Mouse (Mus musculus) ES-Bruce4 (cell line): ENCODE measurements around the gene Ggt5. TPM values are rescaled to one million over a fixed set of nuclear protein-coding genes. Genes with fewer than 3 reads are reported as not detected.

ENCODE experiments used
- H3K27ac ChIP-seq: 2 replicates; pipeline ENCODE4 v1.5.1; 2012; ENCODE audit warnings: low read length, inconsistent platforms; ENCODE audit not compliant: insufficient read depth
- H3K27me3 ChIP-seq: 2 replicates; pipeline ENCODE4 v1.6.1; 2012; ENCODE audit warnings: mild to moderate bottlenecking, low read length, inconsistent platforms; ENCODE audit not compliant: control insufficient read depth, poor library complexity, insufficient read depth, severe bottlenecking
- H3K36me3 ChIP-seq: 2 replicates; pipeline ENCODE4 v1.6.1; 2012; ENCODE audit warnings: inconsistent platforms, mild to moderate bottlenecking, low read length, moderate library complexity; ENCODE audit not compliant: control insufficient read depth, poor library complexity, insufficient read depth, severe bottlenecking
- H3K4me1 ChIP-seq: one replicate; pipeline ENCODE4 v1.8.1; 2011; ENCODE audit warnings: low read length; ENCODE audit not compliant: control insufficient read depth, insufficient read depth
- H3K4me3 ChIP-seq: 2 replicates; pipeline ENCODE4 v1.5.1; 2011; ENCODE audit warnings: low read depth, mild to moderate bottlenecking, low read length
- H3K9ac ChIP-seq: 2 replicates; pipeline ENCODE4 v1.6.1; 2012; ENCODE audit warnings: low read depth, mild to moderate bottlenecking, inconsistent platforms; ENCODE audit not compliant: poor library complexity, severe bottlenecking
- H3K9me3 ChIP-seq: replicated peaks from 2 replicates; pipeline ENCODE4 v1.6.1; 2012; ENCODE audit warnings: mild to moderate bottlenecking, low read length, inconsistent platforms; ENCODE audit not compliant: control insufficient read depth, poor library complexity, insufficient read depth, severe bottlenecking
- CTCF ChIP-seq: IDR thresholded peaks from one replicate; pipeline ENCODE4 v1.8.1; 2011; ENCODE audit warnings: low read depth, low read length
- EP300 ChIP-seq: IDR thresholded peaks from 2 replicates; pipeline ENCODE4 v1.6.1; 2011; ENCODE audit warnings: low read depth, low read length; ENCODE audit not compliant: insufficient read depth
- POLR2A ChIP-seq: IDR thresholded peaks from one replicate; pipeline ENCODE4 v1.8.1; 2011; ENCODE audit warnings: low read length; ENCODE audit not compliant: insufficient read depth
- polyA plus RNA-seq: library from polyadenylated mRNA; stranded (reverse); fragments of >200 nt; gene quantifications from 2 replicates; pipeline ENCODE4 v1.2.4, GENCODE M21; 2011; ENCODE audit warnings: low read depth; ENCODE audit not compliant: missing spikeins, insufficient read depth, insufficient read length

The Ggt5 gene
- polyA plus RNA-seq, 1 experiment, result 0.81 TPM

GRCm38 (mm10) chr10:75586553-75586879, 2.6 kb upstream of the Ggt5 start:
- H3K27me3 ChIP-seq, result no peaks in the 10 kb centered on the region
- no peak for TF ChIP-seq EP300
- TF ChIP-seq CTCF, result no peak
- no peak for TF ChIP-seq POLR2A
- no peaks in the 10 kb centered on the region for H3K4me1 ChIP-seq
- no peak overlapping the region for H3K27ac ChIP-seq
- no peak overlapping the region for H3K9ac ChIP-seq
- no peaks in the 10 kb centered on the region for H3K9me3 ChIP-seq
- H3K36me3 ChIP-seq, result no peaks in the 10 kb centered on the region
- H3K4me3 ChIP-seq, result no peak overlapping the region

GRCm38 (mm10) chr10:75587781-75588180, 1.4 kb upstream of the Ggt5 start:
- no peak overlapping the region for H3K9ac ChIP-seq
- no peaks in the 10 kb centered on the region for H3K4me1 ChIP-seq
- no peaks in the 10 kb centered on the region for H3K27me3 ChIP-seq
- no peak overlapping the region for H3K4me3 ChIP-seq
- no peaks in the 10 kb centered on the region for H3K36me3 ChIP-seq
- TF ChIP-seq EP300 (no peak), POLR2A (no peak), CTCF (no peak)
- H3K27ac ChIP-seq, result no peak overlapping the region
- no peaks in the 10 kb centered on the region for H3K9me3 ChIP-seq

GRCm38 (mm10) chr10:75588336-75588735, 804 bp upstream of the Ggt5 start:
- Histone ChIP-seq H3K36me3 (no peaks in the 10 kb centered on the region), H3K4me1 (no peaks in the 10 kb centered on the region), H3K9ac (no peak overlapping the region), H3K9me3 (no peaks in the 10 kb centered on the region), H3K27ac (no peak overlapping the region), H3K27me3 (no peaks in the 10 kb centered on the region), H3K4me3 (no peak overlapping the region)
- no peak for TF ChIP-seq EP300

- no peak for TF ChIP-seq POLR2A
- TF ChIP-seq CTCF, result no peak
- TF ChIP-seq EP300, result no peak
- no peak overlapping the region for H3K9ac ChIP-seq
- no peak overlapping the region for H3K27ac ChIP-seq
- H3K9me3 ChIP-seq, result no peaks in the 10 kb centered on the region
- no peaks in the 10 kb centered on the region for H3K36me3 ChIP-seq
- H3K4me1 ChIP-seq, result no peaks in the 10 kb centered on the region
- no peaks in the 10 kb centered on the region for H3K27me3 ChIP-seq
- H3K4me3 ChIP-seq, result no peak overlapping the region
Measured at GRCm38 (mm10) chr10:75589651-75590050, 511 bp downstream of the Ggt5 start.

GRCm38 (mm10) chr10:75591211-75591894, 2.2 kb downstream of the Ggt5 start:
- no peaks in the 10 kb centered on the region for H3K36me3 ChIP-seq
- TF ChIP-seq POLR2A (no peak), CTCF (no peak), EP300 (no peak)
- no peak overlapping the region for H3K27ac ChIP-seq

GRCm38 (mm10) chr10:75592585-75592984, 3.4 kb downstream of the Ggt5 start:
- Histone ChIP-seq H3K9ac (no peak overlapping the region), H3K27ac (no peak overlapping the region), H3K4me1 (no peaks in the 10 kb centered on the region), H3K27me3 (no peaks in the 10 kb centered on the region), H3K36me3 (no peaks in the 10 kb centered on the region), H3K9me3 (no peaks in the 10 kb centered on the region), H3K4me3 (no peak overlapping the region)
- TF ChIP-seq EP300, result no peak
- TF ChIP-seq POLR2A, result no peak
- no peak for TF ChIP-seq CTCF

More at GRCm38 (mm10) chr10:75591211-75591894, 2.2 kb downstream of the Ggt5 start:
- H3K9me3 ChIP-seq, result no peaks in the 10 kb centered on the region
- H3K4me1 ChIP-seq, result no peaks in the 10 kb centered on the region
- H3K9ac ChIP-seq, result no peak overlapping the region
- H3K4me3 ChIP-seq, result no peak overlapping the region
- H3K27me3 ChIP-seq, result no peaks in the 10 kb centered on the region
